Mouse (Mus musculus) MEL-GATA-1-ER (cell line): ENCODE measurements at regions not wholly inside any gene's neighbourhood (a gene's known extent, or its start where the extent isn't known, plus 50 kb on each side); places are given as distances from the start of the nearest gene placed in this dataset.

Experiments
- DNase-seq: peaks from one replicate; pipeline ENCODE4 v3.0.0-alpha.2; 2012; ENCODE audit warnings: low read depth; ENCODE audit errors: extremely low read depth

DNA sequence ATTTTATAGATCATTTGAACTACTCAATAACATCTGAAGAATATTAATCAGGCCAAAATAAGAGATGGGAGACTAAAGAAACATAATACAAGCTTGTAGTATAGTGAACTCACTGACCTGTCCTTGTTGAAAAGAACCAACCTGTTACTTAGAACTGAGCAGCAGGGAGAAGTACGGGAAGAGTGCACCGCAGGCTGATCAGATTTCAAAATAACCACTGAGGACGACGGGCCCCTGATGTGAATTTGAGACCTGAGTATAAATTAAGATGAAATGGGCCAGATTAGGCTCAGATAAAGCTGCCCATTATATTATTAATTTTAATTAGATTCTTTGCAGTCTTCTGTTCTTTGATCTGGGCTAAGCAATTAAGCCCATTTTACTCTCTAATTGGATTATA lies 391.2 kb upstream of the Tyrp1 start:
- DNase-seq = no peak

- peak; percentile 3 for DNase-seq
Observed at GRCm38 (mm10) chr4:80463615-80464014, 370.3 kb upstream of the Tyrp1 start.

GRCm38 (mm10) chr4:80475736-80476478 lies 358.0 kb upstream of the Tyrp1 start:
- DNase-seq = no peak

DNA sequence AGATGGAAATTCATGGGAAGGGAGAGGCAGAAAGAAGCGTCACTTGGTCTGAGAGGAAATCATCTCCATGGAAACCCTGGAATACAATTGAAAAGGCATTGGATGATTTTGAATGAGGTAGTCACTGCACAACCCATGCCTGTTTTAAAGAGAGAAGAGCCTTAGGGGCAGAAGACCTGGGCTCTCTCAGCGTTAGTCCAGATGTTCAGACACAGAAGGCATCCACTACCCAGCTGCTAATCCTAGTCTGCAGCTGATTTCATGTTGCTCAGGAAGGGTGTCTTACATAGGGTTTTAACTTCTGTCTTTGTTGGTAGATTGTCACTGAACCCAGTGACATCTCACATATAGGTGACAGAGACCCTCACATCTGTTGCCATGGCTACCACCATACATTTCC lies 318.8 kb upstream of the Tyrp1 start:
- DNase-seq = no peak

DNA sequence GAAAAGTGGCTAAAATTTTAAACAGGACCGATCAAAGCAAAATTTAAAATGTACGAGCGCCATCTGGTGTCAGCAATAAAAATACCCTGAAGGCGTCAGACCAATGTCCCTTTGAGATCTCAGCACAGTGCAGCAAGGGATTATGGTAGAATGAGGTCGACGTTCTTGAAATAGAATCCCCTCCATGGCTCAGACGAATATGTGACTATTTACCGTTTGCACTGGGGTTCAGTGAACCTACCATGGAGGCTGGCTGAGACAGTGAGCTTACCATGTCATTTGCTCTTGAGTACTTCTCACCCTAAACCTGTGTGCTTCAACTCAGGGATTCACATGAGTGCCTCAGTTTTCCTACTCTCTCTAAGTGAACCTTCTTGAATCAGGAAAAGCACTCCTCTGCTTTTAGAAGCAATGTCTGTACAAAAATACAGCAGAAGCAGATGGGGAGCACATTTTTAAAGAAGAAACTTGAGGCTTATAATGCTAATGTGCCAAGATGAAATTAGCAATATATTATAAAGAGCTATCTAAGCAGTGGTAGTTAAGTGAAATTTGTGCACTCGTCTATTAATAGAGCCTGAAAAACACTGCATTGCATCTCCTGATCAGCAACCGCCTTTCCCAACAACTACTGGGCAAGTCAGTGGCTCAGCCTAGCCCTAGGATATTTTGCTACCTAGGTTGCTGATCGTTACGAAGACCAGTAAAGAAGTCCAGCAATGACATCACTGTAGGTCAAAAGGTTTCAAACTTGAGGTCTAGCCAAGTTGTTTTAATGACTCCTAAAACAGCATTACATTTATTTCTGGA lies 316.2 kb upstream of the Tyrp1 start:
- DNase-seq = peak; percentile 7

- DNase-seq = no peak
Observed at GRCm38 (mm10) chr4:80518589-80518988, 315.3 kb upstream of the Tyrp1 start.

DNA sequence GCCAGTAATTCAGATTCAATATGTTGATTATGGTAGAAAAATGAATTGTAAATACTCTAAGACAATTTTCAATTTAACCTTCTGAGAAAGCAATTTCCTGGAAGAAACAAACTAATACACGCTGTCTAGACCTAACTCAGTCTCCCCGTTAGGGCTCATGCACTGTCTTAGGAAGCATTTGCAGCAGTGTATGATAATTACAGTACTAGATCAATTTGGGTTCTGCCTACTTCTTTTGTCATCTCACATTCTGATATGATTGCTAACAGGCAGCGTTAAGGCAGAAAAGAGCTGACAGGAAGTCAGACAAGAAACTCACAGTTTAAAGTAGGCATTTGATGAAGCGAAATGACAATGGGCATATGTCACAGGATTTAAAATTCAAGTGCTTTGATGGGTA lies 294.1 kb upstream of the Tyrp1 start:
- DNase-seq = no peak

- DNase-seq = no peak
Observed at GRCm38 (mm10) chr4:80545086-80545485, 288.8 kb upstream of the Tyrp1 start.

GRCm38 (mm10) chr4:80589438-80589837 lies 244.5 kb upstream of the Tyrp1 start:
- no peak for DNase-seq

GRCm38 (mm10) chr4:80628271-80628670 lies 205.7 kb upstream of the Tyrp1 start:
- DNase-seq = no peak

GRCm38 (mm10) chr4:80629251-80629650 lies 204.7 kb upstream of the Tyrp1 start:
- DNase-seq = no peak

- no peak for DNase-seq
Observed at GRCm38 (mm10) chr4:80630260-80630659, 203.7 kb upstream of the Tyrp1 start.

DNA sequence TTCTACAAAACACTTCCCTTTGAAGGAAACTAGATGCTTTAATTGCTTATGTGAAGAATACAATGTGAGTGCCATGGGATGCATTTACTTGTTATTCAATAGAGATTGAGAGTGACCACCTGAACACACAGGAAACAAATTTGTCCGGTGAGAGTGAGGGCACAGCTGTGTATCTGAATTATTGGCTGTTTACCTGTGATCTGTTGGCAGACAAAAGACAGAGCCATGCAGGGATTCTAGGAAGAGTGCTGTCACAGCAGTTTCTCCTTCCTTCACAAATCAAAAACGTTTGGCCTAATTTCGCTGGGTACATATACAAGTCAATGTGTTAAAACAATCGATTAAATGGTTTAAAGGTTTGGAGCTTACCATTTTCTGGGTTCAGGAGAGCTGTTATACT lies 202.9 kb upstream of the Tyrp1 start:
- DNase-seq = no peak

DNA sequence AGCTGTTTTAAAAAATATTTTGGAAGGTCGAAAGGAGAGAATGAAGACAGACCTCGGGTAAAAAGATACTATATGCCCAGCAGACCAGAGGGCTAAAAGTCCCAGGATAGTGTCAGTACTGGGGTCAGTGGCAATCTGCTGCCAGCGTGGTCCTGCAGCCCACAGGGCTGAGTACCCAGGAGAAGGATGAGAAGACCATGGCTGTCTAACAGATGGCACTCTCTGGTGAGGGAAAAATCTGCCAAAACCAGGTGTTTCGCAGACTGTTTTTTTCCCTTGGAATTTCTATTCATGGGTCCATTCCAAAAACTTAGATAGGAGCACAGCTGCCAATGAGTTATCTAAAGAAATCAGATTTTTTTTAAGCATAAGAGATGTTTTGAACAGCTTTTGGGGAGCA lies 202.5 kb upstream of the Tyrp1 start:
- DNase-seq = no peak

- DNase-seq = no peak
Observed at GRCm38 (mm10) chr4:80638381-80638780, 195.5 kb upstream of the Tyrp1 start.
